Mouse (Mus musculus): Measurements from ENCODE around the gene Gm3248. TPM values are rescaled to one million over a fixed set of nuclear protein-coding genes. Genes with fewer than 3 reads are reported as not detected.
"Not testable (repeated sequence)": the region's sequence is repeated elsewhere in the genome, so short reads cannot be mapped to it uniquely, and the experiment has no call there.

Gm3248 gene
- polyA plus RNA-seq (2012; ENCODE audit: insufficient read depth, insufficient read length, low replicate concordance, missing spikeins), result not detected in 2 replicates

GRCm38 (mm10) chr14:5961635-5962034 lies at the start of gene Gm3248:
Gene Gm3248 (minus strand): TSS chr14:5961745.
- under 1% methylated on average over 21 of the region's 23 CpGs for WGBS
- H3K4me1 ChIP-seq (ENCODE audit: control insufficient read depth, insufficient read depth, low read length); H3K27ac ChIP-seq (ENCODE audit: insufficient read depth, low read depth, low read length): not testable (repeated sequence)
- H3K4me3 ChIP-seq (ENCODE audit: insufficient read depth, low read depth, low read length), result peak within 1 kb of the TSS; percentile 58

- 88% methylated on average over 7 of the region's 7 CpGs for WGBS
- not testable (repeated sequence) for H3K4me1 ChIP-seq (ENCODE audit: control insufficient read depth, insufficient read depth, low read length); H3K27ac ChIP-seq (ENCODE audit: insufficient read depth, low read depth, low read length); H3K4me3 ChIP-seq (ENCODE audit: insufficient read depth, low read depth, low read length)
Measured at GRCm38 (mm10) chr14:5987136-5987535, 25.6 kb upstream of the Gm3248 start.

- H3K4me1 ChIP-seq (ENCODE audit: control insufficient read depth, insufficient read depth, low read length); H3K4me3 ChIP-seq (ENCODE audit: insufficient read depth, low read depth, low read length); H3K27ac ChIP-seq (ENCODE audit: insufficient read depth, low read depth, low read length): not testable (repeated sequence)
- WGBS, result 59% methylated on average over 2 of the region's 2 CpGs
Measured at GRCm38 (mm10) chr14:5979037-5979436, 17.5 kb upstream of the Gm3248 start, which contains the start of gene Gm3453. Gene Gm3453 (minus strand): TSS chr14:5979137.

- WGBS, result 57% methylated on average over 4 of the region's 4 CpGs
- H3K4me1 ChIP-seq (ENCODE audit: control insufficient read depth, insufficient read depth, low read length); H3K27ac ChIP-seq (ENCODE audit: insufficient read depth, low read depth, low read length); H3K4me3 ChIP-seq (ENCODE audit: insufficient read depth, low read depth, low read length): not testable (repeated sequence)
Measured at GRCm38 (mm10) chr14:5962441-5962840, 896 bp upstream of the Gm3248 start.

GRCm38 (mm10) chr14:5961102-5961501 lies 443 bp downstream of the Gm3248 start:
- not testable (repeated sequence) for H3K27ac ChIP-seq (ENCODE audit: insufficient read depth, low read depth, low read length); H3K4me1 ChIP-seq (ENCODE audit: control insufficient read depth, insufficient read depth, low read length)
- H3K4me3 ChIP-seq (ENCODE audit: insufficient read depth, low read depth, low read length), result peak overlapping the region; percentile 58
- WGBS, result 2% methylated on average over 22 of the region's 24 CpGs

GRCm38 (mm10) chr14:5960479-5960878 lies 1.1 kb downstream of the Gm3248 start:
- not testable (repeated sequence) for H3K27ac ChIP-seq (ENCODE audit: insufficient read depth, low read depth, low read length); H3K4me1 ChIP-seq (ENCODE audit: control insufficient read depth, insufficient read depth, low read length); H3K4me3 ChIP-seq (ENCODE audit: insufficient read depth, low read depth, low read length)
- 19% methylated on average over 6 of the region's 10 CpGs for WGBS

- H3K27ac ChIP-seq (ENCODE audit: insufficient read depth, low read depth, low read length); H3K4me3 ChIP-seq (ENCODE audit: insufficient read depth, low read depth, low read length); H3K4me1 ChIP-seq (ENCODE audit: control insufficient read depth, insufficient read depth, low read length): not testable (repeated sequence)
- 81% methylated on average over 7 of the region's 7 CpGs for WGBS
Measured at GRCm38 (mm10) chr14:5923276-5923675, 38.3 kb downstream of the Gm3248 start.

GRCm38 (mm10) chr14:5918330-5918942 lies 43.1 kb downstream of the Gm3248 start:
- H3K27ac ChIP-seq (ENCODE audit: insufficient read depth, low read depth, low read length); H3K4me1 ChIP-seq (ENCODE audit: control insufficient read depth, insufficient read depth, low read length): not testable (repeated sequence)

GRCm38 (mm10) chr14:5913701-5914100 lies 47.8 kb downstream of the Gm3248 start:
- H3K4me1 ChIP-seq (ENCODE audit: control insufficient read depth, insufficient read depth, low read length); H3K27ac ChIP-seq (ENCODE audit: insufficient read depth, low read depth, low read length); H3K4me3 ChIP-seq (ENCODE audit: insufficient read depth, low read depth, low read length): not testable (repeated sequence)
- WGBS, result 91% methylated on average over 2 of the region's 2 CpGs

More at GRCm38 (mm10) chr14:5918330-5918942, 43.1 kb downstream of the Gm3248 start:
- WGBS, result 74% methylated on average over 4 of the region's 4 CpGs
- not testable (repeated sequence) for H3K4me3 ChIP-seq (ENCODE audit: insufficient read depth, low read depth, low read length)

Other genes with a start within 250 kb of the Gm3248 start
- gene Gm3373, start 220.2 kb downstream of the Gm3248 start, polyA plus RNA-seq (2012; ENCODE audit: insufficient read depth, insufficient read length, low replicate concordance, missing spikeins), result not detected in 2 replicates
- gene Gm3383, start 153.8 kb downstream of the Gm3248 start, polyA plus RNA-seq (2012; ENCODE audit: insufficient read depth, insufficient read length, low replicate concordance, missing spikeins), result not detected in 2 replicates
- gene Gm3424, start 131.4 kb downstream of the Gm3248 start, polyA plus RNA-seq (2012; ENCODE audit: insufficient read depth, insufficient read length, low replicate concordance, missing spikeins), result not detected in 2 replicates
- not detected in 2 replicates for gene Gm8237, start 81.4 kb downstream of the Gm3248 start, polyA plus RNA-seq (2012; ENCODE audit: insufficient read depth, insufficient read length, low replicate concordance, missing spikeins)
- gene Gm3453, start 17.4 kb upstream of the Gm3248 start, polyA plus RNA-seq (2012; ENCODE audit: insufficient read depth, insufficient read length, low replicate concordance, missing spikeins), result not detected in 2 replicates
- gene Gm6337, start 96.5 kb upstream of the Gm3248 start, polyA plus RNA-seq (2012; ENCODE audit: insufficient read depth, insufficient read length, low replicate concordance, missing spikeins), result not detected in 2 replicates
- gene Gm8206, start 132.2 kb upstream of the Gm3248 start, polyA plus RNA-seq (2012; ENCODE audit: insufficient read depth, insufficient read length, low replicate concordance, missing spikeins), result not detected in 2 replicates
- not detected in 2 replicates for gene Gm3468, start 146.9 kb upstream of the Gm3248 start, polyA plus RNA-seq (2012; ENCODE audit: insufficient read depth, insufficient read length, low replicate concordance, missing spikeins)
- not detected in 2 replicates for gene Gm3476, start 164.1 kb upstream of the Gm3248 start, polyA plus RNA-seq (2012; ENCODE audit: insufficient read depth, insufficient read length, low replicate concordance, missing spikeins)

All from olfactory bulb, adult 2 months (tissue).